Mouse (Mus musculus) kidney, adult 2 months (tissue): ENCODE measurements at regions not wholly inside any gene's neighbourhood (a gene's known extent, or its start where the extent isn't known, plus 50 kb on each side); places are given as distances from the start of the nearest gene placed in this dataset.

Source experiments
- CTCF ChIP-seq: fragments of 200-500 bp; conservative IDR thresholded peaks from 2 replicates; pipeline ENCODE4 v1.5.1; 2011; ENCODE audit warnings: low read depth, mild to moderate bottlenecking, control low read depth, low read length, moderate library complexity, mixed read lengths; ENCODE audit not compliant: insufficient read depth, insufficient read length
- POLR2A ChIP-seq: fragments of 200-500 bp; IDR thresholded peaks from one replicate; pipeline ENCODE4 v1.6.1; 2011; ENCODE audit warnings: low read depth, low read length, control low read depth

GRCm38 (mm10) chr9:11276966-11277365, 372.4 kb upstream of the Cntn5 start:
- no peak for TF ChIP-seq POLR2A
- no peak for TF ChIP-seq CTCF
